Mouse (Mus musculus) skeletal muscle tissue, postnatal 0 days (tissue): ENCODE results near the gene Gm21962. TPM values are rescaled to one million over a fixed set of nuclear protein-coding genes. Genes with fewer than 3 reads are reported as not detected.

Source experiments
- microRNA-seq, 2 experiments: library from miRNA; unstranded; fragments of <30 nt; microRNA quantifications; one replicate each; pipeline ENCODE4; 2016
- polyA plus RNA-seq: library from polyadenylated mRNA; unstranded; fragments of >200 nt; fragmentation: Nextera tagmentation; extraction: Ambion mirVana; gene quantifications from 2 replicates; pipeline ENCODE4 v1.2.1, GENCODE M21; 2015

Gm21962 gene
- not detected in 2 replicates for polyA plus RNA-seq

GRCm38 (mm10) chr3:137671224-137671623 is at the start of gene Gm21962:
Gene Gm21962, plus strand, starts transcription at chr3:137671524.

Small RNAs within 50 kb of the gene (microRNA-seq; reads per million reads assigned to microRNA genes)
- 0 reads per million in 2 experiments for gene Gm22468

Other genes starting within 250 kb of the Gm21962 start
- 109 and 163 TPM in 2 replicates for gene Ddit4l, start 49.9 kb upstream of the Gm21962 start, polyA plus RNA-seq
- 475 and 563 TPM in 2 replicates for gene H2afz, start 193.0 kb downstream of the Gm21962 start, polyA plus RNA-seq
- gene Dnajb14, start 196.2 kb downstream of the Gm21962 start, polyA plus RNA-seq: 10.5 and 12.4 TPM in 2 replicates
- 119 and 125 TPM in 2 replicates for gene Lamtor3, start 247.0 kb downstream of the Gm21962 start, polyA plus RNA-seq